Mouse (Mus musculus) liver, embryonic 14.5 days (tissue): Measurements from ENCODE around the gene Eif4e3.

Experiments used
- CTCF ChIP-seq: IDR thresholded peaks from 2 replicates; pipeline ENCODE4 v1.5.1; 2016; ENCODE audit warnings: antibody characterized with exemption, low read depth, control low read depth
- EP300 ChIP-seq: IDR thresholded peaks from 2 replicates; pipeline ENCODE4 v1.6.1; 2016; ENCODE audit warnings: antibody characterized with exemption, low read depth

DNA sequence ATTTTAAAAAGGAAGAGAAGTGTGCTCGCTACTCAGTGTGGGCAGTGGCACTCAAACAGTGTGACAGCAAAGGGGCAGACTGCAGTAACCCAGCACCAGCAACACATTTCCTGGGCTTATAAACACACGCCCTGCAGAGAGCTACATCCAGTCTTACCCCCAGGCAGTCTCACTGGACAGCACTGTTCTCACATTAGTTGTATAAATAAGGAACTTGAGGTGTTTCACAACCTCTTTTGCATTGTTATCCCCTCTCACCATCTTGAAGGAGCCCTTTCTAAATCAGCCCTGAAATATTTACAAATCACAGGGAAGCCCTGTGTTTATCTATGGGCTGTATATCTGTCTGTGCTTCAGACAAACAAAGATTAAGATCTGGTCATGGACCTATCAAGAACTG lies 17.3 kb downstream of the Eif4e3 start:
- no peak for TF ChIP-seq CTCF
- no peak for TF ChIP-seq EP300
